Mouse (Mus musculus): Measurements from ENCODE around the gene Hectd4.

- no peak for TF ChIP-seq CTCF (IDR thresholded peaks at IDR 0.05; ENCODE audit: insufficient read depth, low read length)
- TF ChIP-seq POLR2A (IDR thresholded peaks at IDR 0.05; ENCODE audit: borderline replicate concordance, extremely low read depth, low read depth, low read length), result no peak
Observed at GRCm38 (mm10) chr5:121395621-121396020, 175.6 kb downstream of the Hectd4 start.
